Mouse (Mus musculus) cerebellum, postnatal 36 days (tissue): ENCODE measurements at regions not wholly inside any gene's neighbourhood (a gene's known extent, or its start where the extent isn't known, plus 50 kb on each side); places are given as distances from the start of the nearest gene placed in this dataset.
"Not testable (repeated sequence)": the region's sequence is repeated elsewhere in the genome, so short reads cannot be mapped to it uniquely, and the experiment has no call there.

Experiments used
- DNase-seq, 2 experiments: peaks; one replicate each; pipeline ENCODE4 v3.0.0; 2021 to 2022; ENCODE audit warnings: mixed read lengths in 2 of 2

- DNase-seq, result no peak
Measured at GRCm38 (mm10) chr7:63995255-63995980, 56.7 kb upstream of the Klf13 start.

- DNase-seq, result not testable (repeated sequence)
Measured at GRCm38 (mm10) chr7:63994769-63995168, 56.1 kb upstream of the Klf13 start.

- peak; percentile 89 to 90 for DNase-seq
Measured at GRCm38 (mm10) chr7:63992155-63992554, 53.4 kb upstream of the Klf13 start.

GRCm38 (mm10) chr7:63991085-63992010, 52.6 kb upstream of the Klf13 start:
- peak; percentile 89 to 92 for DNase-seq

GRCm38 (mm10) chr7:63990312-63991028, 51.8 kb upstream of the Klf13 start:
- DNase-seq, result no peak

GRCm38 (mm10) chr7:63989736-63990135, 51.0 kb upstream of the Klf13 start:
- no peak for DNase-seq
